Mouse (Mus musculus) thymus, adult 2 months (tissue): Measurements from ENCODE around the gene Nom1.

Experiments
- CTCF ChIP-seq: fragments of 200-500 bp; IDR thresholded peaks from 2 replicates; pipeline ENCODE4 v1.5.1; 2012; ENCODE audit warnings: mild to moderate bottlenecking, control low read depth, low read length, moderate library complexity, borderline replicate concordance; ENCODE audit not compliant: control insufficient read depth, poor library complexity, insufficient read depth; ENCODE audit errors: extremely low read depth
- POLR2A ChIP-seq: fragments of 200-500 bp; IDR thresholded peaks from 2 replicates; pipeline ENCODE4 v1.6.1; 2012; ENCODE audit warnings: mild to moderate bottlenecking, low read length, control low read depth, moderate library complexity; ENCODE audit not compliant: control insufficient read depth, poor library complexity, insufficient read depth; ENCODE audit errors: extremely low read depth

DNA sequence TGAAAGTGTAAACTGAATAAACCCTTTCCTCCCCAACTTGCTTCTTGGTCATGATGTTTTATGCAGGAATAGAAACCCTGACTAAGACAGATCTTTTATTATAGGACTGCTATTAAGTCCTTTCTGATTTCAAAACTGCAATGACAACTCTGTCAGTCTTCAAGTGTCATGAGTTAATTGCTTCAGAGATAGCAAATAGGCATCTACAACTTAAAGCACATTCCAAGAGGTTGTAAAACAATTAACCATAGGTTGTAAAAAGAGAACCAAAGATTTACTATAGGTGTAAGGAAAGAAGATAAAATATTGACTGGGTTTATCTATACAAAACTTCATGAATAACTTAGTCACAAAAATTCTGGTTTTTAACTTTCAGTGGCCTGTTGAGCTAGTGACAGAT is 23.6 kb upstream of the Nom1 start:
- TF ChIP-seq CTCF (no peak), POLR2A (no peak)
